Mouse (Mus musculus) forebrain, embryonic 15.5 days (tissue): ENCODE measurements at regions not wholly inside any gene's neighbourhood (a gene's known extent, or its start where the extent isn't known, plus 50 kb on each side); places are given as distances from the start of the nearest gene placed in this dataset.

Experiments
- ATAC-seq: fragments of 200-750 bp; cut with Nextera tagmentation; replicated peaks from 2 replicates; pipeline ENCODE4 v1.8.0; 2017; ENCODE audit warnings: mild to moderate bottlenecking, moderate TSS enrichment, moderate library complexity
- H3K27ac ChIP-seq: fragments of 300-500 bp; sonication (generic); replicated peaks from 2 replicates; pipeline ENCODE4 v1.5.1; 2015; ENCODE audit warnings: mild to moderate bottlenecking, inconsistent platforms
- H3K27me3 ChIP-seq: fragments of 300-500 bp; sonication (generic); 2 replicates; pipeline ENCODE4 v1.6.1; 2015; ENCODE audit warnings: inconsistent platforms
- H3K36me3 ChIP-seq: fragments of 300-500 bp; sonication (generic); 2 replicates; pipeline ENCODE4 v1.6.1; 2015; ENCODE audit warnings: mild to moderate bottlenecking, inconsistent platforms
- H3K4me1 ChIP-seq: fragments of 300-500 bp; sonication (generic); 2 replicates; pipeline ENCODE4 v1.6.1; 2015; ENCODE audit warnings: inconsistent platforms
- H3K4me2 ChIP-seq: fragments of 300-500 bp; sonication (generic); replicated peaks from 2 replicates; pipeline ENCODE4 v1.6.1; 2015; ENCODE audit warnings: mild to moderate bottlenecking, inconsistent platforms
- H3K4me3 ChIP-seq: fragments of 300-500 bp; sonication (generic); 2 replicates; pipeline ENCODE4 v1.5.1; 2015; ENCODE audit warnings: mild to moderate bottlenecking, inconsistent platforms
- H3K9ac ChIP-seq: fragments of 300-500 bp; sonication (generic); replicated peaks from 2 replicates; pipeline ENCODE4 v1.6.1; 2015; ENCODE audit warnings: mild to moderate bottlenecking, inconsistent platforms
- H3K9me3 ChIP-seq: fragments of 300-500 bp; sonication (generic); 2 replicates; pipeline ENCODE4 v1.6.1; 2016; ENCODE audit warnings: inconsistent platforms
- WGBS: fragments of 180-500 bp; shearing (Covaris S2); methylation state at CpG from one replicate; pipeline ENCODE4 v1.1.7; 2015; ENCODE audit warnings: mixed read lengths; 5-methylcytosine and 5-hydroxymethylcytosine counted together

GRCm38 (mm10) chr16:62681880-62682279 is 104.7 kb downstream of the Nsun3 start:
- Histone ChIP-seq H3K4me1 (peaks cover 12% of the 10 kb centered on the region), H3K27ac (peak overlapping the region; percentile 56), H3K4me3 (no peak overlapping the region), H3K9ac (no peak overlapping the region), H3K36me3 (no peaks in the 10 kb centered on the region), H3K4me2 (no peak overlapping the region), H3K9me3 (no peaks in the 10 kb centered on the region), H3K27me3 (no peaks in the 10 kb centered on the region)
- WGBS, result 43% methylated on average over 5 of the region's 5 CpGs
- ATAC-seq, result peak; percentile 75

DNA sequence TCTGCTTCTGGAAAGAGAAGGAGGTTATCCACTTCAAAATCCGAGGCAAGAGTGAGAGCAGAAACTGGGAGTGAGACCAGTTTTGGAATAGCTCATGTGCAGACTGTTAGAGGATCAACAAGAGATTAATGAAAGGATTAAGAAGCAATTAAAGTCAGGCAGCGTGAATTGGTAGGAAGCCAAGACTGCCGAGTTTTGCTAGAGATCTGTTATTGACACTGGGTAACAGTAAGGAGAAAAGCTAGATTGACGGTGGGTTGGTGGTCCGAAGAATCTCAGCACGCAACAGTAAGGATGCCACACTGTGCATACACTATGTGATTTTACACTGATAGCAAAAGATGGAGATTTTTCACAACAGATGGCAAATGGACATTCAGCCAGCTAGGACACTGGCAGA is 109.8 kb downstream of the Nsun3 start:
- Histone ChIP-seq H3K27ac (no peak overlapping the region), H3K36me3 (no peaks in the 10 kb centered on the region), H3K4me3 (no peak overlapping the region), H3K9me3 (no peaks in the 10 kb centered on the region), H3K9ac (no peak overlapping the region), H3K4me1 (peaks cover 4% of the 10 kb centered on the region; the same call in 1 of the 2 replicates), H3K27me3 (no peaks in the 10 kb centered on the region), H3K4me2 (no peak overlapping the region)
- ATAC-seq, result peak; percentile 91
- WGBS, result 21% methylated on average over 6 of the region's 6 CpGs

DNA sequence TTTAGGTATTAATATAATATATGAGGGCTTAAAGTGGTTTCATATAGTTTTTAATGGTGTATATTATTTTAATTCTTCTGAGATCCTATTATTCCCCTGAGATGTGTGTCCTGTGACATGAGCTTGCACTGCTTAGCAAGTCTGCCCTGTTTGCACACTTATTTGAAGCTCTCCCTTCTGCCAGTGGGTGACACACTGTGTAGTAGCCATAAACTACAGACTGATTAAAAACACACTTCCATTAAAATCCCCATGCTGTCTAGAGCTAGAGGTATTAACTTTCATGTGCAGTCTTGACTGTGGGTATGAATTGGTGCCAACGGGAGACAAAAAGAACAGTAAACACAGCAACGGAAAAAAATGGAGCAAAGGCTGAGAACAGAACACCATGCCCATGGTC is 129.2 kb downstream of the Nsun3 start:
- Histone ChIP-seq H3K27ac (no peak overlapping the region), H3K4me1 (peaks cover 7% of the 10 kb centered on the region; the same call in 1 of the 2 replicates), H3K27me3 (no peaks in the 10 kb centered on the region), H3K4me3 (no peak overlapping the region), H3K36me3 (no peaks in the 10 kb centered on the region), H3K9me3 (no peaks in the 10 kb centered on the region), H3K9ac (no peak overlapping the region), H3K4me2 (no peak overlapping the region)
- no peak for ATAC-seq
- 48% methylated on average over 2 of the region's 2 CpGs for WGBS

GRCm38 (mm10) chr16:62654436-62654835 is 132.2 kb downstream of the Nsun3 start:
- H3K4me2 ChIP-seq, result 0 out of 2 replicates have a peak overlapping the region, but pooled peaks have one; percentile 39
- 74% methylated on average over 1 of the region's 1 CpGs for WGBS

DNA sequence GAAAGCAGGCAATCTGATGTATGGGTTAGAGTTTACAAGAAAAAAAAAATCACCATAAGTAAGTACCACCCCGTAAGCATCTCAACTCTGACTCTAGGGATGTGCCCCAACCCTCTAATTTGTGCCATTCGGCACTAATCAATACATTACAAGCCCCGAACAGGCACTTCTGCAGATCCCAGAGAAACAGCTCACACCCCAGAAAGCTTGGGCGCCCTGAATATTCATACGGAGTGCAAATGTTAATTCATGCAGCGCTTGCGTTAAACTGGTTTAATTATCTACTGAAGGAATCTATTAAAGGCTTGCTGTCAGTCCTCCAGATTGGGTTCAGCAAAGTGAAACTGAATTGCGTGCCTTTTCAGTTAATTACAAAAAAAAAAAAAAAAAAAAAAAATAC is 132.8 kb downstream of the Nsun3 start:
- H3K36me3 ChIP-seq, result no peaks in the 10 kb centered on the region
- no peaks in the 10 kb centered on the region for H3K9me3 ChIP-seq
- no peak overlapping the region for H3K27ac ChIP-seq
- 14% methylated on average over 8 of the region's 8 CpGs for WGBS
- ATAC-seq, result peak; percentile 85
- no peaks in the 10 kb centered on the region for H3K27me3 ChIP-seq
- H3K9ac ChIP-seq, result no peak overlapping the region
- H3K4me2 ChIP-seq, result peak overlapping the region; percentile 39
- H3K4me1 ChIP-seq, result peaks cover 7% of the 10 kb centered on the region; the same call in 1 of the 2 replicates
- H3K4me3 ChIP-seq, result peak overlapping the region; percentile 22

More at GRCm38 (mm10) chr16:62654436-62654835, 132.2 kb downstream of the Nsun3 start:
- no peak overlapping the region for H3K27ac ChIP-seq
- H3K9ac ChIP-seq, result no peak overlapping the region
- H3K4me1 ChIP-seq, result peaks cover 7% of the 10 kb centered on the region; the same call in 1 of the 2 replicates
- H3K36me3 ChIP-seq, result no peaks in the 10 kb centered on the region
- peak; percentile 55 for ATAC-seq
- no peaks in the 10 kb centered on the region for H3K27me3 ChIP-seq
- no peak overlapping the region for H3K4me3 ChIP-seq
- no peaks in the 10 kb centered on the region for H3K9me3 ChIP-seq

- Histone ChIP-seq H3K4me1 (peaks cover 7% of the 10 kb centered on the region; the same call in 1 of the 2 replicates), H3K27me3 (no peaks in the 10 kb centered on the region), H3K4me2 (no peak overlapping the region), H3K9ac (no peak overlapping the region), H3K36me3 (no peaks in the 10 kb centered on the region), H3K9me3 (no peaks in the 10 kb centered on the region), H3K27ac (no peak overlapping the region), H3K4me3 (no peak overlapping the region)
- 90% methylated on average over 6 of the region's 6 CpGs for WGBS
- no peak for ATAC-seq
Measured at GRCm38 (mm10) chr16:62652769-62653465, 133.7 kb downstream of the Nsun3 start.

DNA sequence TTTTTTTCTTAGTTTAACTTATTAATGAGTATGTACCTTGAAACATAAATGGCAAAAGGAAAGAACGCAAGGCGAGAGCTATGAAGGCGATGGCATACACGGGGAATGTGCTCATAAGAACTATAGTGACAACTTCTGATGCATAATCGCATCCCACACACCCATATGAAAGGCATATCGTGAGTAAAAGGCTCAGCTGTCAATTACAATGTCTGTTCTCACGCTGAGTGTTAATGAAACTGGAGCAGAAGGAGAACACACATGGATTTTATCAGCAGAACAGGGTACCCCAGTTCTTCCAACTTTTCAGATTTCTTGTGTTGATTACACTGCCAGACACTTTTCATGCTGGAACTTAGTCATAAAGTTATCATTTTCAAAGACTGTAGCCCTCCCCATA is 135.8 kb downstream of the Nsun3 start:
- H3K9ac ChIP-seq, result no peak overlapping the region
- H3K4me2 ChIP-seq, result no peak overlapping the region
- no peak overlapping the region for H3K4me3 ChIP-seq
- peaks cover 7% of the 10 kb centered on the region; the same call in 1 of the 2 replicates for H3K4me1 ChIP-seq
- H3K36me3 ChIP-seq, result no peaks in the 10 kb centered on the region
- 66% methylated on average over 7 of the region's 7 CpGs for WGBS
- H3K27me3 ChIP-seq, result no peaks in the 10 kb centered on the region
- no peak overlapping the region for H3K27ac ChIP-seq
- no peak for ATAC-seq
- H3K9me3 ChIP-seq, result no peaks in the 10 kb centered on the region

GRCm38 (mm10) chr16:62648326-62648725 is 138.3 kb downstream of the Nsun3 start:
- Histone ChIP-seq H3K4me1 (no peaks in the 10 kb centered on the region), H3K27me3 (no peaks in the 10 kb centered on the region), H3K36me3 (no peaks in the 10 kb centered on the region), H3K27ac (no peak overlapping the region), H3K4me3 (no peak overlapping the region), H3K9ac (no peak overlapping the region), H3K9me3 (no peaks in the 10 kb centered on the region), H3K4me2 (no peak overlapping the region)
- 53% methylated on average over 8 of the region's 8 CpGs for WGBS
- no peak for ATAC-seq

DNA sequence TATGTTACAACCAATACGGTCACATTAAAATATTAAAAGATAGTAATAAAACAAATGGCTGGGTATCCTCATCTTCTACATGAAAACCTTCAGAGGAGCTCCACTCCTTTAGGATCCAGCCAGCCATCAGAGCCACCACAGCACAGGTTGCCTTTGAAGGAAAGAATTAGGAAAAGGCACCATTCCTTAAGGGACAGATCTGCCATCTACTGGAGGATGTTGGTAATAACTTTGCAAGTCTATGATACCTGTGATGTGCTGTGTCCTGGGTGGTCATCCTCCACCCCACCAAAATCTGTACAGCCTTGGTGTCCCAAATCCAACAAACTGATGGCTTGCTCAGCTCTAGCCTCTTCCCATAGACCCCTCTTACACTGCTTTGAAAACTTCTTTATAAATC is 140.5 kb downstream of the Nsun3 start:
- Histone ChIP-seq H3K27ac (no peak overlapping the region), H3K9ac (no peak overlapping the region), H3K9me3 (no peaks in the 10 kb centered on the region), H3K27me3 (no peaks in the 10 kb centered on the region), H3K4me1 (no peaks in the 10 kb centered on the region), H3K4me3 (no peak overlapping the region), H3K4me2 (no peak overlapping the region), H3K36me3 (no peaks in the 10 kb centered on the region)
- 75% methylated on average over 1 of the region's 1 CpGs for WGBS
- no peak; the same call in 1 of the 2 replicates for ATAC-seq

DNA sequence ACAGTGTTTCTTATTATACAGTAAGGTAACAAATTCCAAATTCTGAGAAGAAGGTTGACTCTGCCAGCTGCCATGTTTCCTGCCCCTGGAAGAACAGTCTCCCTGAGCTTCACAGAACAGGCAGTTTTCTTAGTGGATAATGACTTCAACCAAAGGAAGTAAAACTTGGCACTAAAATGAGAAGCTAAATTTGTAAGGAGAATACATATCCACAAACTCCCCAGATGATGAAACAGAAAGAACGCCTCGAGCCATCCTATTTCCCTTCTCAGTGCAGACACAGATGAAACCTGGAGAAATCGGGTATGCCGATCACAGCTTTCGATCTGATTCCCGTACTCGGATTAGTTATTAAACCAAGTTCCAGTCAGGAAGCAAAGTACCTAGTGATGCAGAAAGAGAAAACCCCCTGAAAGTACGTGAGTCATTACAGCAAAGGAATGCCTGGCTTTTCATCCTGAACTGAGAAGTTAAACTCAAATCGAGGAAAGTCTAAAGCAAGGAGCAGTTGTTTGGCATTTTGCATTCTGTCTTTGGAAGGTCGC is 143.7 kb downstream of the Nsun3 start:
- Histone ChIP-seq H3K4me2 (no peak overlapping the region), H3K9ac (no peak overlapping the region), H3K36me3 (no peaks in the 10 kb centered on the region), H3K4me1 (no peaks in the 10 kb centered on the region), H3K9me3 (no peaks in the 10 kb centered on the region), H3K27me3 (no peaks in the 10 kb centered on the region), H3K27ac (no peak overlapping the region), H3K4me3 (no peak overlapping the region)
- 87% methylated on average over 10 of the region's 10 CpGs for WGBS
- no peak for ATAC-seq

DNA sequence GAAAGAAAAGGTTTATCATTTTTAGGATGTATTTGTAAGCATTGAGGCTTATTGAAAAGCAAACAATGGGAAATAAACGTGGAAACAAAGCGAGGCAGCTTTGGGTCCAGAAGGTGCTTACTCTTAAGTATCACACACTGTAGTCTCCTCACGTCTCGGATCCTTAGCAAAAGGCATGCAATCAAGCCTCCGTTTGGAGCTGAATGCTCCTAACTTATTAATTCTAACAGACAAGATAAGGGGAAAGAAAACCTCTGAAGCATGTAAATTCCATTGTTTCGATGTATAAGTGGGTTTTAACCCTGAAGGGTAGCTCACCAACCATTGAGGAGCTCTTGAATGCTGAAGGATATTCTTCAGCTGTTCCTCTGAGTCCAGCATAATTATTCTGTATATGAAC is 162.7 kb downstream of the Nsun3 start:
- no peaks in the 10 kb centered on the region for H3K4me1 ChIP-seq
- no peak overlapping the region for H3K9ac ChIP-seq
- H3K4me3 ChIP-seq, result no peak overlapping the region
- H3K9me3 ChIP-seq, result no peaks in the 10 kb centered on the region
- WGBS, result 51% methylated on average over 6 of the region's 6 CpGs
- no peak overlapping the region for H3K4me2 ChIP-seq
- H3K27me3 ChIP-seq, result no peaks in the 10 kb centered on the region
- ATAC-seq, result no peak
- H3K27ac ChIP-seq, result no peak overlapping the region
- H3K36me3 ChIP-seq, result no peaks in the 10 kb centered on the region

DNA sequence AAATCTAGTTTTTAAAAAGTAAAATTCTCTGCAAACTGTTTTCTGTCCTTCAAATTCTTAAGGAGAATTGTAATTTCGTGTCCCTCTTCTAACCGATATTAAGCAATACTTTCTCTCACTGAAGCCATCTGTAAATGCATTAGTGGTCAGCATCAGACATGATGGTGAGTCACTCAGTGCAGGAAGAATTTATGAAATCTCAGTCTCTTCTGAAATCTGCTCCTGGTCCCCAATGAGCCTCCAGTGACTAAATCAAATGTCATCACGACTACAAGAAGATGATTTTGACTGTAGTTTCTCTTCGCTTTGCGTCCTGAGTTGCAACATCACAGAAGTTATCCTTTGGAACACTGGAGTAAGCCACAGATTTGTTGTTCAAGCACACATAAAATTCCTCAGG is 175.7 kb downstream of the Nsun3 start:
- WGBS, result 91% methylated on average over 5 of the region's 5 CpGs
- H3K4me1 ChIP-seq, result no peaks in the 10 kb centered on the region

GRCm38 (mm10) chr16:62608617-62609016 is 178.0 kb downstream of the Nsun3 start:
- no peak overlapping the region for H3K27ac ChIP-seq
- no peak overlapping the region for H3K4me2 ChIP-seq
- no peaks in the 10 kb centered on the region for H3K36me3 ChIP-seq
- H3K27me3 ChIP-seq, result no peaks in the 10 kb centered on the region
- no peak overlapping the region for H3K9ac ChIP-seq
- WGBS, result 88% methylated on average over 3 of the region's 3 CpGs
- no peaks in the 10 kb centered on the region for H3K4me1 ChIP-seq
- ATAC-seq, result no peak
- no peak overlapping the region for H3K4me3 ChIP-seq
- H3K9me3 ChIP-seq, result no peaks in the 10 kb centered on the region

More for the DNA sequence above, 175.7 kb downstream of the Nsun3 start:
- Histone ChIP-seq H3K9ac (no peak overlapping the region), H3K9me3 (no peaks in the 10 kb centered on the region), H3K4me2 (no peak overlapping the region), H3K36me3 (no peaks in the 10 kb centered on the region), H3K4me3 (no peak overlapping the region), H3K27ac (no peak overlapping the region), H3K27me3 (no peaks in the 10 kb centered on the region)
- no peak for ATAC-seq
